Mouse (Mus musculus) liver, adult (tissue): ENCODE data around the gene Kmt2d.

Experiments
- GATA4 ChIP-seq: IDR thresholded peaks from 2 replicates; pipeline ENCODE4 v1.6.1; 2014; ENCODE audit warnings: mild to moderate bottlenecking, low read length; ENCODE audit not compliant: insufficient replicate concordance

The Kmt2d gene

DNA sequence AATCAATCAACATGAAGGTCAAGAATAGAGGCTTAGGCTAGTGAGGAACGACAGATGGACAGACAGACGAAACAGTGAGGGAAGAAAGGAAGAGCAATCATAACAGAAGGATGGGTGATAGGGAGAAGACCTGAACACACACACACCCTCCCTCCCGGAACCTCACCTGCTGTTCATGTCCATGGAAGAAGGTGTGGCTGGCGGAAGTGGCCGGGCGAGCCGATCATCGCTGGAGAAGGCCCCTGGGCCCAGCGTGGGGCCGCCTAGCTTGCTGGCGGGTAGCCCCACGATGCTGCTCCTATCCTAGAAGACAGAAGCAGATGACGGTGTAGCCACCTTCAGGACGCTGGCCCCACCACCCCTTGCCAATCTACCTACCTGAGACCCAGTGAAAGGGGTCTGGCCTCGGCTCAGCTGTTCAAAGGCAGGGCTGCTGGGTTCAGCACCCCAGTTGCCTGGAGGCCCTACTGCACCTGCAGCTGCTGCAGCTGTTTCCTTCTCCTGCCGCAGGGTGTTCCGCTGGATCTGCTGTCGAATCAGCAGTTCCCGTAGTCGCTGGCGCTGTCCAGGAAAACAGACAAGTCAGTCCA is 19.7 kb downstream of the Kmt2d start:
- TF ChIP-seq GATA4 = no peak

DNA sequence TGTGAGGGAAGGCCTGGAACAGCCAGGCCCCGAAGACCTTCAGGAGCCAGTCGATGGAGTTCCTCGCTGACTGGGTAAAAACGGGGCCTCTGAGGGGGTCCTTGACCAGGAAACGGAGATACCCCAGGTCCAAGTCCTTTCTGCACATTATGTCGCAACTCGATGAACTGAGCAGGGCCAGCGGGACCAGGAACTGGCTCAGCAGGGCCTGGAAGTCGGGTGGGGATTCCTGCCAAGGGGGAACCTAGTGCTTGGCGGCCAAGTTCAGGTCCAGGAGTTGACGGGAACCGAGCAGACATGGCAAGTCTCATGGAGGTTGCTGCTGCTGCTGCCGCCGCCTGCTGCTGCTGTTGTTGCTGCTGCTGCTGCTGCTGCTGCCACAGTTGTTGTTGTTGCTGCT is 20.3 kb downstream of the Kmt2d start:
- TF ChIP-seq GATA4 = no peak

DNA sequence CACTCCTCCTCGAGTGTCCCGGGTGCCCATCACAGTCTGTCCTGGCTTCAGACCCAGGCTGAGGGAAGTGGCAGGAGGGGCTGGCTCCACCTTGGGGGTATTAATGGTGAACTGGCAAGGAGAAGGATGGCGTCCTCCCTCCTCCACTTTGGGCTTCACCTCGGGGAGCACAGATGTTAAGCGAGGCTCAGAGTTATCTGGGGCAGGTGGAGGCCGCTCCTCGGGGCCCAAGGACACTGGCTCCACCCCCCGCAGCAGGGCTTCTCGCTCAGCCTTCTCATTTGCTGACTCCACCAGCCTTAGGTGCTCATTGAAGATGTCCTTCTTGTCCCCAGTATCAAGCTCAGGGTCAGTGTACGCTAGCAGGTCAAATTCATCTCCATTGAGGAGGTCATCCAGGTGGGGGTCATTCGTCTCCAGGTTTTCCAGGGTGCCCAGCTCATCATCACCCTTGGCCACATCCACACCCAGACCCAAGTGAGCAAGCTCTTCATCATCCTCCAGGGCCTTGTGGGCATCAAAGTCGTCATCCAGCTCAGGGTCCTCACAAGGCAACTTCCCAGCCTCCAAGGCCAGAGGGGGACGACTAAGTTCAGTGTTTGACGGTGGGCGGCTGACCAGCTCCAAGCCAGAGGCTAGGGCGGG is 20.9 kb downstream of the Kmt2d start:
- TF ChIP-seq GATA4 = no peak

DNA sequence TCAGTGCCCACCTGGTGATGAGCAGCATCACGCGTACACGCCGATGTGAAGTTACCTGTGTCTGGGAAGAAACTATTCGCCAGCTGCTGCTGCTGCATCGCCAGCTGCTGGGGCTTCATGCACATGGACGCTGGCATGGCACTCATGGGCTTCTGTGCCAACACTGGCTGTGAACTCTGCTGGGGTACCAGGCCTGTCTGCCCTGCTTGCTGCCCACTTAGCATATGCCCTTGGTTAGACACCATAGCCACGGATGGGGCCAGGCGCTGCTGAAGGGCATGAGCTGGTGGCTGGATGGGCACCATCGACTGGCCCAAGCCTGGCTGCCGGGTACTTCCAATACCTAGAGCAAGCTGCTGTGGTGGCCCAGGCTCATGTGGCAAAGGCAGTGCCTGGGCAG is 21.8 kb downstream of the Kmt2d start:
- TF ChIP-seq GATA4 = no peak

DNA sequence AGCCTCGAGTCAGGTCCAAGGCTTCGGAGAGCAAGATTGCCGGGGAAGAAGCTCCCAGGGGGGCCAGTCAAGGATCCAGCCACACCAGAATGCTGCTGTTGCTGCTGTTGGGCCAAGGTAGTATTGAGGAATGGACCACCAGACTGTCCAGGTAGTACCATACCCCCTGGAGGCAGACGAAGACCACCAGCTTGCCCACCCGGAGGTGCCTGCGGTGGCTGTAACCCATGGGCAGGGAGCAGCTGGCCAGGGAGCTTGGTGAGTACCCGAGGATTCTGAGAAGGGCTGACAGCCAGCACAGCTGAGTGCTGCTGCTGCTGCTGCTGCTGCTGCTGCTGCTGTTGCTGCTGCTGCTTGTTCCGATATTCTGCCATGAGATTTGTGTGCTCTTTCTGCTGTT is 24.9 kb downstream of the Kmt2d start:
- no peak for TF ChIP-seq GATA4

DNA sequence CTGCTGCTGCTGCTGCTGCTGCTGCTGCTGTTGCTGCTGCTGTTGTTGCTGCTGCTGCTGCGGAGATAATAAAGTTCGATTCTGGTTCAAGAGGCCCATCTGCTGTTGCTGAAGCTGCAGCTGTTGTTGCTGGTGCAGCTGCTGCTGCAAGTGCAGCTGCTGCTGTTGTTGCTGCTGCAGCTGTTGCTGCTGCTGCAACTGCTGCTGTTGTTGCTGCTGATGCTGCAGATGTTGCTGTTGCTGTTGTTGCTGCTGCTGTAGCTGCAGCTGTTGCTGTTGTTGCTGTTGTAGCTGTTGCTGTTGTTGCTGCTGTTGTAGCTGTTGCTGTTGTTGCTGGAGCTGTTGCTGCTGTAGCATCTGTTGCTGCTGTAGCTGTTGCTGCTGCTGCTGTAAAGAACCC is 25.9 kb downstream of the Kmt2d start:
- TF ChIP-seq GATA4 = no peak

DNA sequence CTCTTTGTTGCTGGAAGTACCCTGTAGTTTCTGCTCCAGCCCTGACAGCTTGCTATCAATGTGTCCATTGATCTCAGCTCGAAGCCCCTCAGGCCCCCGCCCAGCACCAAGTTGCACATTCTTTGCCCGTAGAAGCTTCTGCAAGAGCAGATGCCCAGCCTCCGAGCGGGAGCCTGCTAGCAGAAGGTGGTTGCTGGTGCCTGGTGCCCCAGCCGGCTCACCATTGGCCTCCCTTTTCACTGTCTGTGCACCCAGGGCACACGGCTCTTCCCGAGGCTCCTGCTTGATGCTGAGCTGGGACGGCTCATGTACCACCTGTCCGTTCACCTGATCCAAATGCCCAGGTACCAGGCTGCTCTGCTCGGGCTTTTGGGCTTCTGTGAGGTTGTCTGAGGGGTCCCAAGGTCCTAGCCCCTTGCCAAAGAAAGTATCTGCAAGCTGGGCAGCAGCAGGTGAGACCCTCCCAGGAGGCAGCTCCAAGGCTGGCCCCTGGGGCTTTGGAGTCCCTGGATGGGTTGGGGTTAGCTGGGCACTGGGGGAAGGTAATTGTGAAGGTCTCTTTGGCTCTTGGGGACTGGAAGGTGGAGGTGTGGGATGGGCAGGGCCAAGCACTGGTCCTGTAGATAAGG is 27.3 kb downstream of the Kmt2d start:
- no peak for TF ChIP-seq GATA4

DNA sequence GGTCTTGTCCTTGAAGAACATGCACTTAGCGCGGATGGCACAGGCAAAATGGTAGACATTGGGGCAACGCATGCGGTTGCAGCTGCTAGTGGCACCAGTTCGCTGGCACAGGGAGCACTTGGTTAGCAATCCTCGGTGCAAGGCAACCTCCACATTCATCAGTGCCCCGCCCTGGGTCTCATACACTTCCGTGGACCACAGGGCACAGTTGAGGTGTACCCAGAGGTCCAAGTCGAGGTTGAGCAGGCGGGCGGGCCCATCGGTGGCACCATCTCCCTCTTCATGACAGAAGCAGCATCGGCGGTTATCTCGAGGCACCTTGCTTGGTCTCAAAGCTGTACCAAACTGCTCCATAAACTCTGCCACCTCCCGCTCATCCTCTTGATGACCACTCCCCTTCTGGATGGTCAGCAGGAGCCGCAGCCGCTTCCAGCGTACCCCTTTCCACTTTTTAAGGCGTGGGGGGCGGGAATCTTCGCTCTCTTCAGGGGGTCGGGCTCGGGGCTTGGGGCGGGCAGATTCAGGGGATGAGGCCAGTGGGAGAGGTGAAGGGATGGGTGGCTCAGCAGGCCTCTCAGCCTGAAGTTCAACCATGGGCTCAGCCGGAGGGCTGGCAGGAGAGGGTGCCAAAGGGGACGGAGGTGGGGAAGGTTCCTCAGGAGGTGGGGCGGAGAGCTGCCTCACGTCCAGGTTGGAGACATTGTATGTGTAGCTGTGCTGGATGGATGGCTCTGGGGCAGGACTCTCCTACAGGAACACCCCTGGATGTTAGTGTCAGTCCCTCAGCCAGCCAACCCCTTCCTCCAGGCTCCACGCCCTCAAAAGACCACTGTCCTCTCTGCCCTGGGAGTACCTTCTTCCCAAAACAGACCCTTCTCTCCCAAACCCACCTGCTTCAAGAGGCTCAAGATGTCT is 31.1 kb downstream of the Kmt2d start:
- no peak for TF ChIP-seq GATA4

DNA sequence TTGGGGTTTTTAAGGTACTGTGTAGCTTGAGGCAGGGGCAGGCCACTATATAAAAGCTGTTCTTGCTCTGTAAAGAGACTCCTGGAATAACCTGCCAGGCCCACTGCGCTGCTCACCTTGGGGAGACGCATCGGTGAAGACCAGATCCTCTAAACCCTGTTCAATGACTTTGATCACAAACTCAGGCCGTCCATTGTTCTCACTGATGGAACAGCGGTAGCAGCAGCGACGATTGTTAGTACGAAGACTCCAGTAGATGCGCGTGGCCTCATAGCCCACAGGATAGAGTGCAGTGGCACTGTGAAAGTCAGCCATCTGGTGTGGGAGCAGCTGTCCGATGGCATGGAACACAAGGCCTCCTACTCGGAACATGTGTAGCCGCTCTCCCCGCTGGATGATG is 31.8 kb downstream of the Kmt2d start:
- TF ChIP-seq GATA4 = no peak

DNA sequence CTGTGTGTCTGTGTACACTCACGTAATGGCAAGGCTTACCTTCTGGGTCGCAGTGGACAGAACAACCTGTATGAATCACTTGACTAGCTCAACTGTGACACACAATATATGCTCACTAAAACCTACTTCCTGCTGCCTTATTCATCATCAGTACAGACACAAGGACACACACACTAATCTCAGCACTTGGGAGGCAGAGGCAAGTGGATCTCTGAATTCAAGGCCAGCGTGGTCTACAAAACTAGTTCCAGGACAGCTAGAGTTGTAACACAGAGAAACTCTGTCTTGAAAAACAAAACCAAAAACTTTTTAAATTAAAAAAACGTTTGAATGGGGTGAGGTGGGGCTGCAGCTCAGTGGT is 33.3 kb downstream of the Kmt2d start:
- no peak for TF ChIP-seq GATA4

DNA sequence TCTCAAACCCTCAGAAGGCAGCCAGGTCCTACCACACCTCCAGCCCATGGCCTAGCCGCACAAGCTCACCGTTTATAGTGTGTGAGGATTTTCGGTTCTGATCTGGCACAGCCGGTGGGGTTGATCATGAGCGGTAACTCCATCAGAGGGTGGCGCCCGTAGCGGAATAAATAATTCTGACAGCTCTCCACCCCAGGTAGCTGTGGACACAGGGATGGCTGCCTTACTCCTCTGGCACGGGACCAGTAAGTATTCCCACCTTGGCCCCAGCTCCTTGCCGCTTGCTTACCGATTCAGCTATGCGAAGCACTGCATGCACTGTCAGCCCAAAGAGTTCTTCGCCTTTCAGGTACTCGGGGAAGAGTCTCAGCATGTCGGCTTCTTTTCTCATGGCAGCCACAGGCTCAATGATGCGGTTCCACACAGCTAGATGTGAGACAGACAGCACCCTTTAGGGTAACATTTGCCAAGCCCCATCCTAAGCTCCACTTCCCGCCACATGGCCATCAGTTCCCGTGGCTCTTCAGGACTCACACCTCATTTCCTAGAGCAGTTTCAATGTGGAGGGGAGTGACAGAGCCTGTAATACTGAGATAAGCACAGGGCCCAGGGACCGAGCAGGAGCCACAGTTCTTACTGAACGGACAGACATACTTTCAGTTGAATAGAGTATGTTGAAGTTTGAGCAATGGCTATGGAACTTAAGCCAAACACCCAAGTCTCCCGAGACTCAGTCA is 33.8 kb downstream of the Kmt2d start:
- no peak for TF ChIP-seq GATA4

DNA sequence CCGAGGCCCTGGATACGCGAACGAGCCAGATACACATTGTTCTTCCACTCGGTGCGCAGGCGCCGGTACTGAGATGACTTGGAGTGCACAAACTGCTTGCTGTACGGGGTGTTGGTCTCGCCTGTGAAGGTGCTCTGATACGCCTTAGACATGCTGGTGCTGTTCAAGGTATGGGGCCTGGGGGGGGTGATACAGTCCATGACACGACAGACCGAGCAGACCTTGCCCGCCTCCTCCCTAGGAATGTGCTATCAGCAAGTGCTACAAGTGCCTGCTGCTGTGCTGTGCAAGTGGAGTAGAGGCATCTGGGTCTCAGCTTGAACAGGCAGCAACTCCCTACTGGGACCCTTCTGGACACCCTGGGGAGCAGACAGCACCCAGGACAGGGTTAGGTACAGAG is 35.7 kb downstream of the Kmt2d start:
- no peak for TF ChIP-seq GATA4

DNA sequence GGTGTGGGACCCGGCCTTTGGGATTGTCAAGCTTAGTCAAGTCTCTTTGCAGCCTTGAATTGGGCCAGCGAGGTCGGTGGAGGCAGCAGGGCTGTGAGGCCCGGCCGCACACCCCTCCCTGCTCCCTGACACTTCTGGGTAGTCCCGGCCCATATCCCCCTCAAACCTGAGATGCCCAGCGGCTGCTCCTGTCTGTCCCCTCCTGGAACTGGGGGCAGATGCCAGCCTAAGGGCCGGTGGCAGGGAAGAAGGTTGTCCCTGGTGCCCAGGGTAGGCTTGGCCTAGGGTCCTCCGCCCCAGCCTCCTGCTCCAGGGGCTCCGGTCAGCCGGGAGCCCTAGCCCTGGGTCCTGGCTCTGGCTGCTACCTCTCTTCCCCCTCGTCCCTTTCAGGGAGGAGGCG is 36.9 kb downstream of the Kmt2d start:
- no peak for TF ChIP-seq GATA4

DNA sequence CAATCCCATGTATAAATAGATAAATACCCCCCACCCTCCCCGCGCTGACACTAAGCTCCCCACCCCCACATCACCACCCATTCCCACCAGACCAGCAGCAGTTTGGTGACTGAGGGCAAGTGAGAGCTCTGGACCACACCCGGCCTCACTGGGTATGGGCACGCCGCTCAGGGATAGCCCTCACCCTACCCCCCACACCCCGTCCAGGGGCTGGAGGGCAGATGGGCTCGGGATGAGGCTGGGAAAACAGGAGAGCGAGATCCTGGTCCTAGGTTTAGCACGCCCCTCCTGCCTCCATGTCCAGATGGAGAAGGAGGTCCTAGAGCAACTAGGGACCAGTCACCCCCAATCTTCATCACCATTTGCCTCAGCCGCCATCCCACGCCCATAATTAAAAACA is 37.7 kb downstream of the Kmt2d start:
- no peak for TF ChIP-seq GATA4
